Mouse (Mus musculus): ENCODE measurements around the gene Zcchc9.
A peak's percentile ranks its signal among the peaks of the same experiment; 100 is the strongest.
"Not testable (repeated sequence)": the region's sequence is repeated elsewhere in the genome, so short reads cannot be mapped to it uniquely, and the experiment has no call there.

Gene Zcchc9

GRCm38 (mm10) chr13:91807155-91807839 is at the start of gene Zcchc9:
Zcchc9 (minus strand) TSS chr13:91807705.
- peak; percentile 87 for DNase-seq

GRCm38 (mm10) chr13:91854412-91854811 is 46.9 kb upstream of the Zcchc9 start:
- DNase-seq: no peak

GRCm38 (mm10) chr13:91827876-91828275 is 20.4 kb upstream of the Zcchc9 start:
- no peak for DNase-seq

GRCm38 (mm10) chr13:91826066-91826465 is 18.6 kb upstream of the Zcchc9 start:
- no peak for DNase-seq

- no peak for DNase-seq
Measured at GRCm38 (mm10) chr13:91824845-91825550, 17.5 kb upstream of the Zcchc9 start.

- no peak for DNase-seq
Measured at GRCm38 (mm10) chr13:91823735-91824134, 16.2 kb upstream of the Zcchc9 start.

GRCm38 (mm10) chr13:91814670-91815069 is 7.2 kb upstream of the Zcchc9 start:
- DNase-seq: no peak

- DNase-seq: no peak
Measured at GRCm38 (mm10) chr13:91809476-91809875, 2.0 kb upstream of the Zcchc9 start.

- no peak for DNase-seq
Measured at GRCm38 (mm10) chr13:91807874-91808575, 520 bp upstream of the Zcchc9 start.

- DNase-seq: no peak
Measured at GRCm38 (mm10) chr13:91801726-91802125, 5.8 kb downstream of the Zcchc9 start.

- DNase-seq: no peak
Measured at GRCm38 (mm10) chr13:91797442-91797841, 10.1 kb downstream of the Zcchc9 start.

- no peak for DNase-seq
Measured at GRCm38 (mm10) chr13:91796916-91797315, 10.6 kb downstream of the Zcchc9 start.

- DNase-seq: no peak
Measured at GRCm38 (mm10) chr13:91796003-91796402, 11.5 kb downstream of the Zcchc9 start.

GRCm38 (mm10) chr13:91795593-91795992 is 11.9 kb downstream of the Zcchc9 start:
- no peak for DNase-seq

- no peak for DNase-seq
Measured at GRCm38 (mm10) chr13:91794926-91795436, 12.5 kb downstream of the Zcchc9 start.

GRCm38 (mm10) chr13:91792035-91792434 is 15.5 kb downstream of the Zcchc9 start:
- no peak for DNase-seq

- DNase-seq: no peak
Measured at GRCm38 (mm10) chr13:91779892-91780291, 27.6 kb downstream of the Zcchc9 start.

GRCm38 (mm10) chr13:91778092-91778491 is 29.4 kb downstream of the Zcchc9 start:
- DNase-seq: no peak

- no peak for DNase-seq
Measured at GRCm38 (mm10) chr13:91768683-91769651, 38.5 kb downstream of the Zcchc9 start.

- DNase-seq: no peak
Measured at GRCm38 (mm10) chr13:91765627-91766026, 41.9 kb downstream of the Zcchc9 start.

- not testable (repeated sequence) for DNase-seq
Measured at GRCm38 (mm10) chr13:91763654-91764053, 43.9 kb downstream of the Zcchc9 start.

All from right cerebral cortex, postnatal 14 days (tissue).